Mouse (Mus musculus) R1 (cell line): Measurements from ENCODE around the gene Cdk17.

Experiments
- DNase-seq: peaks from one replicate; pipeline ENCODE4 v3.0.0-alpha.2; 2018; ENCODE audit warnings: low read depth, low spot score

Cdk17 gene

GRCm38 (mm10) chr10:93228401-93229007 lies 67.8 kb downstream of the Cdk17 start:
- DNase-seq: no peak

GRCm38 (mm10) chr10:93231490-93231889 lies 70.8 kb downstream of the Cdk17 start:
- no peak for DNase-seq

- no peak for DNase-seq
These were observed 71.2 kb downstream of the Cdk17 start for GRCm38 (mm10) chr10:93231893-93232292.

- DNase-seq: no peak
These were observed 73.1 kb downstream of the Cdk17 start for GRCm38 (mm10) chr10:93233665-93234194.

GRCm38 (mm10) chr10:93234692-93235091 lies 74.0 kb downstream of the Cdk17 start:
- DNase-seq: no peak

GRCm38 (mm10) chr10:93239201-93239806 lies 78.6 kb downstream of the Cdk17 start:
- DNase-seq: no peak

- DNase-seq: peak; percentile 98
These were observed 81.5 kb downstream of the Cdk17 start for GRCm38 (mm10) chr10:93242208-93242607.

GRCm38 (mm10) chr10:93242861-93243260 lies 82.2 kb downstream of the Cdk17 start:
- no peak for DNase-seq

GRCm38 (mm10) chr10:93244209-93244705 lies 83.6 kb downstream of the Cdk17 start:
- DNase-seq: no peak

GRCm38 (mm10) chr10:93246185-93246920 lies 85.7 kb downstream of the Cdk17 start:
- no peak for DNase-seq

- no peak for DNase-seq
These were observed 86.7 kb downstream of the Cdk17 start for GRCm38 (mm10) chr10:93247422-93247821.

GRCm38 (mm10) chr10:93247902-93248301 lies 87.2 kb downstream of the Cdk17 start:
- DNase-seq: peak; percentile 43

- no peak for DNase-seq
These were observed 87.7 kb downstream of the Cdk17 start for GRCm38 (mm10) chr10:93248416-93248815.

GRCm38 (mm10) chr10:93249901-93250300 lies 89.2 kb downstream of the Cdk17 start:
- no peak for DNase-seq

GRCm38 (mm10) chr10:93250436-93251317 lies 90.0 kb downstream of the Cdk17 start:
- DNase-seq: no peak

- no peak for DNase-seq
These were observed 90.8 kb downstream of the Cdk17 start for GRCm38 (mm10) chr10:93251426-93251825.

GRCm38 (mm10) chr10:93252661-93253060 lies 92.0 kb downstream of the Cdk17 start:
- DNase-seq: no peak

- no peak for DNase-seq
These were observed 92.5 kb downstream of the Cdk17 start for GRCm38 (mm10) chr10:93253156-93253555.

GRCm38 (mm10) chr10:93255294-93255693 lies 94.6 kb downstream of the Cdk17 start:
- no peak for DNase-seq

- no peak for DNase-seq
These were observed 99.2 kb downstream of the Cdk17 start for GRCm38 (mm10) chr10:93259826-93260225.
